Mouse (Mus musculus) hindbrain, embryonic 14.5 days (tissue): ENCODE results near the gene Nanos3. TPM values are rescaled to one million over a fixed set of nuclear protein-coding genes. Genes with fewer than 3 reads are reported as not detected.
A peak's percentile ranks its signal among the peaks of the same experiment; 100 is the strongest.

Experiments used
- ATAC-seq: fragments of 200-750 bp; cut with Nextera tagmentation; 2 replicates; pipeline ENCODE4 v1.8.0; 2017; ENCODE audit warnings: moderate number of reproducible peaks, mild to moderate bottlenecking, moderate TSS enrichment, moderate library complexity; ENCODE audit not compliant: low FRiP score
- DNase-seq: peaks from one replicate; pipeline ENCODE4 v3.0.0-alpha.2; 2015; ENCODE audit warnings: low spot score
- H3K27ac ChIP-seq: fragments of 300-500 bp; sonication (generic); 2 replicates; pipeline ENCODE4 v1.5.1; 2014; ENCODE audit warnings: mild to moderate bottlenecking, moderate library complexity
- H3K27me3 ChIP-seq: fragments of 300-500 bp; sonication (generic); 2 replicates; pipeline ENCODE4 v1.6.1; 2014; ENCODE audit warnings: mild to moderate bottlenecking, low read length, mixed read lengths; ENCODE audit not compliant: control insufficient read depth, insufficient read depth
- H3K36me3 ChIP-seq: fragments of 300-500 bp; sonication (generic); replicated peaks from 2 replicates; pipeline ENCODE4 v1.6.1; 2014; ENCODE audit not compliant: control insufficient read depth, insufficient read depth
- H3K4me1 ChIP-seq: fragments of 300-500 bp; sonication (generic); replicated peaks from 2 replicates; pipeline ENCODE4 v1.6.1; 2014; ENCODE audit warnings: antibody characterized with exemption, low read length, mixed read lengths; ENCODE audit not compliant: control insufficient read depth, insufficient read depth
- H3K4me2 ChIP-seq: fragments of 300-500 bp; sonication (generic); replicated peaks from 2 replicates; pipeline ENCODE4 v1.6.1; 2014; ENCODE audit warnings: mild to moderate bottlenecking, moderate library complexity
- H3K4me3 ChIP-seq: fragments of 300-500 bp; sonication (generic); replicated peaks from 2 replicates; pipeline ENCODE4 v1.5.1; 2014; ENCODE audit warnings: mild to moderate bottlenecking, low read length
- H3K9ac ChIP-seq: fragments of 300-500 bp; sonication (generic); 2 replicates; pipeline ENCODE4 v1.6.1; 2014
- H3K9me3 ChIP-seq: fragments of 300-500 bp; sonication (generic); 2 replicates; pipeline ENCODE4 v1.6.1; 2016; ENCODE audit warnings: low read length; ENCODE audit not compliant: control insufficient read depth
- WGBS: fragments of 180-500 bp; shearing (Covaris S2); extraction: QIAGEN DNeasy Blood & Tissue Kit; methylation state at CpG from one replicate; pipeline ENCODE4 v1.1.7; 2014; 5-methylcytosine and 5-hydroxymethylcytosine counted together
- microRNA counts: library from miRNA; unstranded; fragments of <30 nt; microRNA quantifications from one replicate; lab custom pipeline; 2016
- microRNA-seq: library from miRNA; unstranded; fragments of <30 nt; microRNA quantifications from one replicate; pipeline ENCODE4, GENCODE M21; 2016
- polyA plus RNA-seq: library from polyadenylated mRNA; unstranded; fragments of >200 nt; fragmentation: Nextera tagmentation; extraction: Ambion mirVana; gene quantifications from 2 replicates; pipeline ENCODE4 v1.2.1, GENCODE M21; 2014

Nanos3 gene
- polyA plus RNA-seq, 1 experiment from 2014 or later = 10.4 TPM

GRCm38 (mm10) chr8:84126742-84127141 lies 58.3 kb downstream of the Nanos3 start:
- H3K9me3 ChIP-seq = no peaks in the 10 kb centered on the region
- H3K27me3 ChIP-seq = no peaks in the 10 kb centered on the region
- H3K4me3 ChIP-seq = no peak overlapping the region
- no peak overlapping the region for H3K9ac ChIP-seq
- 77% methylated on average over 2 of the region's 2 CpGs for WGBS
- ATAC-seq (no peak), DNase-seq (no peak)
- peaks cover 1% of the 10 kb centered on the region; the same call in 1 of the 2 replicates for H3K36me3 ChIP-seq
- H3K4me2 ChIP-seq = no peak overlapping the region
- peaks cover 2% of the 10 kb centered on the region; the same call in 1 of the 2 replicates for H3K4me1 ChIP-seq
- no peak overlapping the region for H3K27ac ChIP-seq

- no peaks in the 10 kb centered on the region for H3K9me3 ChIP-seq
- DNase-seq (no peak), ATAC-seq (peak; percentile 31; the same call in 1 of the 2 replicates)
- no peaks in the 10 kb centered on the region for H3K36me3 ChIP-seq
- H3K4me1 ChIP-seq = peaks cover 2% of the 10 kb centered on the region; the same call in 1 of the 2 replicates
- no peak within 1 kb of the TSS for H3K4me3 ChIP-seq
- H3K27me3 ChIP-seq = no peaks in the 10 kb centered on the region
- H3K9ac ChIP-seq = no peak within 1 kb of the TSS
- no peak within 1 kb of the TSS for H3K4me2 ChIP-seq
- no peak within 1 kb of the TSS for H3K27ac ChIP-seq
- 52% methylated on average over 9 of the region's 9 CpGs for WGBS
Observed at GRCm38 (mm10) chr8:84125656-84126055, 59.4 kb downstream of the Nanos3 start, which contains the start of gene Podnl1. Gene Podnl1 (plus strand): TSS chr8:84125989.

MicroRNAs encoded within 50 kb of the gene (microRNA counts, 519-probe panel; counts per million panel counts)
- microRNA mmu-miR-181c (lab: Ali Mortazavi, UCI) = 4,468 counts per million, percentile 41 among the panel's probes with 10 or more counts
- microRNA mmu-miR-23a (lab: Ali Mortazavi, UCI) = 4,807 counts per million, percentile 48 among the panel's probes with 10 or more counts
- microRNA mmu-miR-27a (lab: Ali Mortazavi, UCI) = 5,251 counts per million, percentile 63 among the panel's probes with 10 or more counts

Small RNA genes lying within 50 kb of the gene (microRNA-seq; reads per million reads assigned to microRNA genes)
- not detected for gene Gm25110
- 13,826 reads per million, percentile 97 among the genes with 10 or more reads in this experiment for gene Mir181c
- 6,923 reads per million, percentile 94 among the genes with 10 or more reads in this experiment for gene Mir181d
- gene Mir23a = 6,090 reads per million, percentile 93 among the genes with 10 or more reads in this experiment
- not detected for gene Mir24-2
- 100 reads per million, percentile 52 among the genes with 10 or more reads in this experiment for gene Mir27a
- gene Mir3074-2 = not detected

Other genes with a start within 250 kb of the Nanos3 start
- gene Gm10644, start 230.0 kb downstream of the Nanos3 start, polyA plus RNA-seq = 0.76 and 1.1 TPM in 2 replicates
- gene Asf1b, start 229.7 kb downstream of the Nanos3 start, polyA plus RNA-seq = 10.5 and 10.7 TPM in 2 replicates
- 194 and 218 TPM in 2 replicates for gene Prkaca, start 212.2 kb downstream of the Nanos3 start, polyA plus RNA-seq
- gene Samd1, start 187.5 kb downstream of the Nanos3 start, polyA plus RNA-seq = 11.1 and 11.3 TPM in 2 replicates
- gene 1700067K01Rik, start 183.7 kb downstream of the Nanos3 start, polyA plus RNA-seq = 0.54 and 0.76 TPM in 2 replicates
- gene 2210011C24Rik, start 173.0 kb downstream of the Nanos3 start, polyA plus RNA-seq = 0.52 and 0.77 TPM in 2 replicates
- 3.7 and 5.5 TPM in 2 replicates for gene Palm3, start 163.7 kb downstream of the Nanos3 start, polyA plus RNA-seq
- 0.34 and 0.48 TPM in 2 replicates for gene Il27ra, start 142.6 kb downstream of the Nanos3 start, polyA plus RNA-seq
- gene Rln3, start 140.2 kb downstream of the Nanos3 start, polyA plus RNA-seq = 1.6 and 4.7 TPM in 2 replicates
- gene Gm10643, start 120.1 kb downstream of the Nanos3 start, polyA plus RNA-seq = 2.1 and 2.7 TPM in 2 replicates
- gene Rfx1, start 118.4 kb downstream of the Nanos3 start, polyA plus RNA-seq = 11.0 and 11.5 TPM in 2 replicates
- gene Dcaf15, start 80.4 kb downstream of the Nanos3 start, polyA plus RNA-seq = 17.4 and 18.9 TPM in 2 replicates
- 0.48 and 0.59 TPM in 2 replicates for gene Podnl1, start 59.2 kb downstream of the Nanos3 start, polyA plus RNA-seq
- 30.4 and 33.3 TPM in 2 replicates for gene Cc2d1a, start 37.3 kb downstream of the Nanos3 start, polyA plus RNA-seq
- gene 4930432K21Rik, start 37.2 kb downstream of the Nanos3 start, polyA plus RNA-seq = 1.4 TPM in 2 replicates
- gene Zswim4, start 51.8 kb upstream of the Nanos3 start, polyA plus RNA-seq = 20.0 and 20.6 TPM in 2 replicates
- 268 and 296 TPM in 2 replicates for gene D8Ertd738e, start 64.5 kb upstream of the Nanos3 start, polyA plus RNA-seq
- 38.9 and 40.2 TPM in 2 replicates for gene Mri1, start 72.1 kb upstream of the Nanos3 start, polyA plus RNA-seq
- 22.7 and 27.1 TPM in 2 replicates for gene Ccdc130, start 85.2 kb upstream of the Nanos3 start, polyA plus RNA-seq
- gene Cacna1a, start 203.2 kb upstream of the Nanos3 start, polyA plus RNA-seq = 14.1 and 18.5 TPM in 2 replicates